Mouse (Mus musculus) stomach, embryonic 15.5 days (tissue): Measurements from ENCODE around the gene Gm9918. TPM values are rescaled to one million over a fixed set of nuclear protein-coding genes. Genes with fewer than 3 reads are reported as not detected.

Experiments
- ATAC-seq: fragments of 200-750 bp; cut with Nextera tagmentation; 2 replicates; pipeline ENCODE4 v1.8.0; 2017; ENCODE audit warnings: low read depth, moderate number of reproducible peaks, moderate TSS enrichment; ENCODE audit not compliant: insufficient read depth, low FRiP score
- H3K27ac ChIP-seq: fragments of 300-500 bp; sonication (generic); 2 replicates; pipeline ENCODE4 v1.5.1; 2015; ENCODE audit warnings: mild to moderate bottlenecking, inconsistent platforms
- H3K27me3 ChIP-seq: fragments of 300-500 bp; sonication (generic); replicated peaks from 2 replicates; pipeline ENCODE4 v1.6.1; 2015; ENCODE audit warnings: inconsistent platforms
- H3K36me3 ChIP-seq: fragments of 300-500 bp; sonication (generic); 2 replicates; pipeline ENCODE4 v1.6.1; 2015; ENCODE audit warnings: inconsistent platforms
- H3K4me1 ChIP-seq: fragments of 300-500 bp; sonication (generic); 2 replicates; pipeline ENCODE4 v1.6.1; 2015; ENCODE audit warnings: inconsistent platforms
- H3K4me2 ChIP-seq: fragments of 300-500 bp; sonication (generic); 2 replicates; pipeline ENCODE4 v1.6.1; 2015; ENCODE audit warnings: mild to moderate bottlenecking, inconsistent platforms
- H3K4me3 ChIP-seq: fragments of 300-500 bp; sonication (generic); replicated peaks from 2 replicates; pipeline ENCODE4 v1.5.1; 2015; ENCODE audit warnings: inconsistent platforms
- H3K9ac ChIP-seq: fragments of 300-500 bp; sonication (generic); 2 replicates; pipeline ENCODE4 v1.6.1; 2015; ENCODE audit warnings: inconsistent platforms
- H3K9me3 ChIP-seq: fragments of 300-500 bp; sonication (generic); 2 replicates; pipeline ENCODE4 v1.6.1; 2016; ENCODE audit warnings: inconsistent platforms
- WGBS: fragments of 180-500 bp; shearing (Covaris S2); methylation state at CpG from one replicate; pipeline ENCODE4 v1.1.7; 2015; 5-methylcytosine and 5-hydroxymethylcytosine counted together
- polyA plus RNA-seq: library from polyadenylated mRNA; unstranded; fragments of >200 nt; fragmentation: Nextera tagmentation; extraction: Ambion mirVana; gene quantifications from 2 replicates; pipeline ENCODE4 v1.2.1, GENCODE M21; 2015

Gene Gm9918
- polyA plus RNA-seq, 1 experiment from 2014 or later, result 0.27 TPM

DNA sequence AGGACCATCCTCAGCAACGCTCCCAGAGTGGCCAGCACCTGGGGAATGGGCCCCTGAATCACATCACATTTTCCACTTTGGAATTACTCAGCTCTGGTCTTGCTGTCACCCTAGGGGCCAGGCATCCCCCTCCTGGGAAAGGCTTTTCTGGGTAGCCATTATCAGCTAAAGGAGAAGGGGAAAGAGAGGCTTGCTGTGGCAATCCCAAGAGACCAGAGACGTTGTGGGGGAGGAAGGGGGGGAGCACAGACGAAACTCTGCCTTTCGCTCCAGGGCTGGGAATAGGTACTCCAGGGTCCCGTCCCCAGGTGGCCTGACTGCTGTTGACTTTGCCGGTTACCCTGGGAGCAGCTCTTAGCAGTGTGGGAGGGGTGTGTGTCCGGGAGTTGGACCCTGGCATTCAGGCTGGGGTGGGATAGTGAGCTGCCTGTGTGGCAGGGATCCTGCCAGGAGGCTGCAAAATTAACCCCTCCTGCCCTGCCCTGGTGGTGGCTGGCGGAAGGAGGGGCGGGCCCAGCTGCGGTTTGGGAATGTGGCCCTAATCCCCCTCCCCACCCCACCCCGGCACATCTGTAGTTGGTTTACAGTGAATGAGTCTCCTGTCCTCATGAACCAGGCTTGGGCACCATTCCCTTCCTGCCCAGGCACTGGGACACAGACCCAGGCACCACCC is 11.6 kb upstream of the Gm9918 start:
- Histone ChIP-seq H3K4me1 (peaks cover 31% of the 10 kb centered on the region), H3K9me3 (no peaks in the 10 kb centered on the region), H3K27ac (peak overlapping the region; percentile 86), H3K9ac (peak overlapping the region; percentile 26; the same call in 1 of the 2 replicates), H3K4me3 (0 out of 2 replicates have a peak overlapping the region, but pooled peaks have one; percentile 64), H3K4me2 (peak overlapping the region; percentile 90), H3K27me3 (0 out of 2 replicates have a peak, but pooled peaks cover 3% of the 10 kb centered on the region), H3K36me3 (no peaks in the 10 kb centered on the region)
- 22% methylated on average over 11 of the region's 11 CpGs for WGBS
- ATAC-seq, result no peak

DNA sequence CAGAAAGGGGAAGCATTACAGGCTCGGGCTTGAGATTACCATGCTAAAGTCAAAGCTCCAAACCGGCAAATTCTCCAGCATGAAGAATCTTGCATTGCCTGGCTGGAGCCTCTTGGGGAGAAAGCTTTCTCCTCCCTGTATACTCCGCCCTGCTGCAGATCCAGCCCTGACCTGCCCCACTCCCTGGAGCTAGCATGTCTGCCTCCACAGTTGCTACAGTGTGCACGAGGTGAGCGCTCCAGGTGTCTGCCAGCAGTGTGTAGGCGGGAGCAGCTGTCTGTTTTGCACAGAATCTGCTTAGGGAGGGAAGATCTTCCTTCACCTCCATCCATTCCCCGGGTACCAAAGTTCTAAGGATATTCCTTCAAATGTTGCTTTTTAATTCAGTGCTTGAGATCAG is 7.8 kb upstream of the Gm9918 start:
- no peak overlapping the region for H3K4me2 ChIP-seq
- no peaks in the 10 kb centered on the region for H3K9me3 ChIP-seq
- WGBS, result 39% methylated on average over 7 of the region's 7 CpGs
- H3K27me3 ChIP-seq, result 0 out of 2 replicates have a peak, but pooled peaks cover 3% of the 10 kb centered on the region
- peak overlapping the region; percentile 68 for H3K27ac ChIP-seq
- ATAC-seq, result peak; percentile 66
- H3K9ac ChIP-seq, result no peak overlapping the region
- peaks cover 16% of the 10 kb centered on the region for H3K4me1 ChIP-seq
- no peak overlapping the region for H3K4me3 ChIP-seq
- H3K36me3 ChIP-seq, result no peaks in the 10 kb centered on the region

DNA sequence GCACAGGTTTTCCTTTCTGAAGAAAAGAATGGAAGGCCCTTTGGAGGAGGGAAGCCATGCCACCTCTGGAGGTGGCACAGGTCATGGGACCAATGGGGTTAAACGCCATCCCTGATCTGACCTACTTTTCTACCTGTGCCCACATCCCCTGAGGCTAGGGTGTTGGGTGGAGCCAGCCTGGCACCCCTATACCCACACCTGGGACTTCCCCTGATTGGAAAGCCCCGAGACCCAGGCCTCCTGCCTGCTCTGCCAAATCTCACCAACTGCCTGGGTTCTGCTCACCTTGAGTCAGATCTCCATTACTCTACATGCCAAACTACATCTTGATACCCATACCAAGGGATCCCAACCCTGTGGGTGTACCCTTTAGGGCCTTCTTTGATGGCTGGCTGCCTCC is 7.3 kb upstream of the Gm9918 start:
- H3K9ac ChIP-seq, result no peak overlapping the region
- H3K9me3 ChIP-seq, result no peaks in the 10 kb centered on the region
- ATAC-seq, result no peak

DNA sequence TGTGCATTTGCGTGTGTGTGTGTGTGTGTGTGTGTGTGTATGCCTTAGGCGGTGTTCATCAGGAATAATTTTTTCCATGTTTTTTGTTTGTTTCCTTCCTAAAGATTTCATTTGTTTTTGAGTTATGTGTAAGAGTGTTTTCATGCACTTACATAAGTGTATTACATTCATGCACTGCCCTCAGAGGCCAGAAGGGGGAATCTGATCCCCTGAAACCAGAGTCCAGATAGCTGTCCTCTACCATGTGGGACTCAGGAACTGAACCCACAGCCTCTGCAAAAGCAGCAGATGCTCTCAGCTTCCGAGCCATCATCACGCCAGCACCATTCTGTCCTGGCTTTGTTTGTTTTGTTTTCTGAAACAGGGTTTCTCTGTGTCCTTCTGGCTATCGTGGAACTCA is 4.8 kb upstream of the Gm9918 start:
- Histone ChIP-seq H3K9me3 (no peaks in the 10 kb centered on the region), H3K27me3 (no peaks in the 10 kb centered on the region), H3K36me3 (no peaks in the 10 kb centered on the region), H3K9ac (no peak overlapping the region), H3K4me3 (no peak overlapping the region), H3K4me1 (peaks cover 4% of the 10 kb centered on the region; the same call in 1 of the 2 replicates), H3K4me2 (no peak overlapping the region), H3K27ac (no peak overlapping the region)
- ATAC-seq, result no peak
- 86% methylated on average over 5 of the region's 5 CpGs for WGBS

More for the DNA sequence above, 7.3 kb upstream of the Gm9918 start:
- peak overlapping the region; percentile 68 for H3K27ac ChIP-seq
- H3K4me3 ChIP-seq, result no peak overlapping the region
- H3K4me1 ChIP-seq, result peaks cover 12% of the 10 kb centered on the region
- H3K4me2 ChIP-seq, result no peak overlapping the region
- no peaks in the 10 kb centered on the region for H3K36me3 ChIP-seq
- WGBS, result 84% methylated on average over 2 of the region's 2 CpGs
- 0 out of 2 replicates have a peak, but pooled peaks cover 3% of the 10 kb centered on the region for H3K27me3 ChIP-seq

DNA sequence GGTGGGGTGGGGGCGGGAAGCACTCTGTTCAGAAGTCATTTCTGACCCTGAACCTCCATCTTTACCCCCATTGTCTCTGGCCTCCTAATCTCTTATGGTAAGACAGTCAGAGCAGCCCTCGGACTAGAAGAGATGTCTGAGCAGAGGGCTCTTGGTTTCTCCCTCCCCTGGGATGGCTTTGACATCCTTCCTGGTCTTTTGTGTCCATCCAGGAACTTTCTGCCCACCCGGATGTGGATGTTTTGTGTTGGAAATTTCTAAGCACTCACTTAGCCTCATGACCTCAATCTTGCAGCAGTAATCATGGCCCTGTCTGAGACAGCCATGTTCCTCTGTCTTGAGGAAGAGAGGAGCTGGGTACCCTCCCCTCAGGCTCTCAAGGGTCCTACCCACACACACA is 1.1 kb downstream of the Gm9918 start:
- Histone ChIP-seq H3K4me3 (no peak overlapping the region), H3K36me3 (no peaks in the 10 kb centered on the region), H3K27ac (no peak overlapping the region), H3K4me1 (peaks cover 8% of the 10 kb centered on the region; the same call in 1 of the 2 replicates), H3K27me3 (no peaks in the 10 kb centered on the region), H3K9me3 (no peaks in the 10 kb centered on the region), H3K9ac (no peak overlapping the region), H3K4me2 (peak overlapping the region; percentile 47; the same call in 1 of the 2 replicates)
- 39% methylated on average over 3 of the region's 3 CpGs for whole genome bisulfite sequencing
- no peak for ATAC-seq

DNA sequence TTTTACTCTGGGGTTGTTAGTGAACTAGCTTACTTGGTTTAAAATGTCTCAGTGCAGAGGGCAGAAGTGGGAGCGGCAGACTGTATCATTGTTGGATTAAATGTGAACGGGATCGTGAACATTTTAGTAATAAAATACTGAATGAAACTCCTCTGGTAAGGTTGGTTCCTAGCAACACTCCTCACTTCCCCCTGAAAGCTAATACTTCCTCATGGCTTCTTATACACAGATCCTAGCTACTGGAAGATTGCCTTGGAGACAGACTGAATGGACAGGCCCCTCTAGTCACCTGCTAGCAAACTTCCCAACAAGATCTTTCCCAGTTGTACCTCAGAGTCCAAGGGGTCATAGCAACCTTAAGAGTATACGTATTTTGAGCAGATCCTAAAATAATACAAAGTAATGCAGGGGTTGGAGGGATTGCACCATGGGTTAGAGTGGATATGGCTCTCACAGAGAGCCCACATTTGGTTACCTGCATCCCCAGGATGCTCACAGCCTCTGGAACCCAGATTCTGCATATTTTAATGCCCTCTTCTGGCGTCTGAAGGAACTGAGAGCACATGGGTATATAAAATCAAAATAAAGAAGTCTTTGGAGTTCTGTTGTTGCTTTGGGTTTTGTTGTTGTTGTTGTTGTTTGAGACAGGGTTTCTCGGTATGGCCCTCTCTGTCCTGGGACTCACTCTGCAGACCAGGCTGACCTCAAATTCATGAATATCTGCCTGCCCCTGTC is 3.8 kb downstream of the Gm9918 start:
- H3K27ac ChIP-seq, result no peak overlapping the region
- 75% methylated on average over 6 of the region's 6 CpGs for WGBS
- no peak for ATAC-seq
- H3K36me3 ChIP-seq, result no peaks in the 10 kb centered on the region
- no peaks in the 10 kb centered on the region for H3K27me3 ChIP-seq
- H3K9ac ChIP-seq, result no peak overlapping the region
- no peak overlapping the region for H3K4me2 ChIP-seq
- no peaks in the 10 kb centered on the region for H3K9me3 ChIP-seq
- H3K4me1 ChIP-seq, result peaks cover 8% of the 10 kb centered on the region; the same call in 1 of the 2 replicates
- H3K4me3 ChIP-seq, result no peak overlapping the region

DNA sequence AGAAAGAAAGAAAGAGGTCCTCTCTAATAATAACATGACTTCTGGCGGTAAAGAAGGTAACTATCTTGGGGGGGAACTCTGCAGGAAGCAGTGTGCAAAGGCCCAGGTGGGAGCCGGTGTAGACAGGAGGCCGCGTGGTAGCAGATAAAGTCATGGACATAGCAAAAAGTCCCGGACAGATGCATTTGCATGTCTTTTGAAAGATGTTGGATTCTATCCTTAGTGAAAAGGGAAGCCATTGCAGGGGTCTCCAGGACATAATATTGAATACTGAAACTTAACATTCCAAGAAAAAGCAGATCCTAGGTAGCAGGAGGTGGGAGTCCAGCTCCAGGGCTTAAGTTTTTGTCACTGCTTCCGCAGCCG is 8.3 kb downstream of the Gm9918 start:
- Histone ChIP-seq H3K27ac (peak overlapping the region; percentile 94), H3K27me3 (no peaks in the 10 kb centered on the region), H3K4me2 (peak overlapping the region; percentile 88), H3K9ac (peak overlapping the region; percentile 38; the same call in 1 of the 2 replicates), H3K4me1 (peaks cover 14% of the 10 kb centered on the region), H3K4me3 (peak overlapping the region; percentile 94), H3K9me3 (no peaks in the 10 kb centered on the region), H3K36me3 (0 out of 2 replicates have a peak, but pooled peaks cover 11% of the 10 kb centered on the region)
- ATAC-seq, result no peak
- WGBS, result 33% methylated on average over 7 of the region's 7 CpGs

DNA sequence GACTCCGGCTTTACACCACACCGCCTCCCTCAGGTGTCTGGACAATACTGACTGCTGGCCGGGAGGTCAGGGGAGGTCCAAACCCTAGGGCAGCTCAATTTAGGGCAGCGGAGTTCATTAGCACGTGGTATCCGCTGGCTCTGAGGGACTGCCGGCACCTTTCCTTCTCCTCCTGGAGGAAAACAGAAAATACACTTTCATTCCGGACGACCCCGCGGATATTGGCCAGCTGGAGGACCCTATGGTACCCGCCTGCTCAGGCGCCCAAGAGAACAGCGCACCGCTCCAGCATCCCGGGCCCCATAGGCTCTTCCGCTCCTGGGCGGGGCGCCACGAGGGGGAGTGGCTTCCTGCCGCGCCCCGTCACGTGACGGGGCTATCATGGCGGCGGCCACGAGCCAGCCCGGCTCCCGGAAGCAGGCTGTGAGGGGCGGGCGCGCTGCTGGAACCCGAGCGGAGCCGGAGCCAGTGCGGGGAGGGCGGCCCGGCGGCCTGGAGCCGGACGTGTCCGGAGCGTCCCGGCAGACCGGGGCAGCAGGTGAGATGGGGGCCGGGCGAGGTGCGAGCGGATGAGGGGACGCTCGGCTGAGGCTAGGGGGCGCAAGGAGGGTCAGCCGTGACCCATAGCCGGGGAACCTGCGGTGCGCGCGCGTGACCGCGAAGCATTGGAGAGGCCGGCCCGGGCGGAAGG is 8.9 kb downstream of the Gm9918 start, which contains the start of gene Mfsd5:
Gene Mfsd5 (plus strand): TSS at position 363 of the 691 bp plus-strand sequence.
- Histone ChIP-seq H3K27ac (peak within 1 kb of the TSS; percentile 94), H3K4me1 (peaks cover 14% of the 10 kb centered on the region), H3K4me2 (peak within 1 kb of the TSS; percentile 88), H3K4me3 (peak within 1 kb of the TSS; percentile 94), H3K27me3 (no peaks in the 10 kb centered on the region), H3K36me3 (0 out of 2 replicates have a peak, but pooled peaks cover 11% of the 10 kb centered on the region), H3K9me3 (no peaks in the 10 kb centered on the region), H3K9ac (peak within 1 kb of the TSS; percentile 80)
- peak; percentile 96 for ATAC-seq
- under 1% methylated on average over 65 of the region's 65 CpGs for WGBS

DNA sequence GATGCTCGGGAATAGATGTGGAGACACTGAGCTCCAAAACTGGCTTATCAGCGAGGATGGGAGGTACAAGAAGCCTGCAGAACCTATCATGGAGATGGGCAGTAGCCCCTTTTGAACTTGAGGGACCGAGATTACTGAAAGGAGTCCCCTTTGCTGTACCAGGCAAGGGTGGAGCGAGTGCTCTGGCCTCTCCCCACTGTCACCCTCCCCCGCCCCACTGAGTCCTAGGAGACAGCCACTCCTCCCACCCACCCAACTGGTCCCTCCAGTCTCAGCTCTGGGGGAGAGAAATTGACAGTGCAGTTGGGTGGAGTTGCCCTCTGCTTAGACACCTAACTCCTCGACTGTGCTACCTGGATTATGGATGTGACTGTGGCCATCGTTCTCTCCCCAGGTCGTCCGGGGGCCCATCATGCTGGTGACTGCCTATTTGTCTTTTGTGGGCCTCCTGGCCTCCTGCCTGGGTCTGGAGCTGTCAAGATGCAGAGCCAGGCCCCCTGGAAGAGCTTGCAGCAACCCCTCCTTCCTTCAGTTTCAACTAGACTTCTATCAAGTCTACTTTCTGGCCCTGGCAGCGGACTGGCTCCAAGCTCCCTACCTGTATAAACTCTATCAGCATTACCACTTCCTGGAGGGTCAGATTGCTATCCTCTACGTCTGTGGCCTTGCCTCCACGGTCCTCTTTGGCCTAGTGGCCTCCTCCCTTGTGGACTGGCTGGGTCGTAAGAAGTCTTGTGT is 9.6 kb downstream of the Gm9918 start:
- Histone ChIP-seq H3K9me3 (no peaks in the 10 kb centered on the region), H3K36me3 (0 out of 2 replicates have a peak, but pooled peaks cover 11% of the 10 kb centered on the region), H3K9ac (peak overlapping the region; percentile 80), H3K4me1 (peaks cover 14% of the 10 kb centered on the region), H3K4me2 (peak overlapping the region; percentile 88), H3K27ac (peak overlapping the region; percentile 94), H3K4me3 (peak overlapping the region; percentile 94), H3K27me3 (no peaks in the 10 kb centered on the region)
- WGBS, result 21% methylated on average over 13 of the region's 13 CpGs
- ATAC-seq, result peak; percentile 19; the same call in 1 of the 2 replicates

DNA sequence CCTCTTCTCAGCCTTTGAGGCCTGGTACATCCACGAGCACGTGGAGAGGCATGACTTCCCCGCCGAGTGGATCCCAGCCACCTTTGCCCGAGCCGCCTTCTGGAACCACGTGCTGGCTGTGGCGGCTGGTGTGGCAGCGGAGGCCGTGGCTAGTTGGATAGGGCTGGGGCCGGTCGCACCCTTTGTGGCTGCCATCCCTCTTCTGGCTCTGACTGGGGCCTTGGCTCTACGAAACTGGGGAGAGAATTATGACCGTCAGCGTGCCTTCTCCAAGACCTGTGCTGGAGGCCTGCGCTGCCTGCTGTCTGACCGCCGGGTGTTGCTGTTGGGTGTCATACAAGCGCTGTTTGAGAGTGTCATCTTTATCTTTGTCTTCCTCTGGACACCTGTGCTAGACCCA is 10.3 kb downstream of the Gm9918 start:
- no peak for ATAC-seq
- H3K27ac ChIP-seq, result no peak overlapping the region
- no peaks in the 10 kb centered on the region for H3K27me3 ChIP-seq
- H3K4me3 ChIP-seq, result peak overlapping the region; percentile 94; the same call in 1 of the 2 replicates
- H3K4me1 ChIP-seq, result peaks cover 14% of the 10 kb centered on the region
- H3K9ac ChIP-seq, result 0 out of 2 replicates have a peak overlapping the region, but pooled peaks have one; percentile 80
- WGBS, result 94% methylated on average over 19 of the region's 19 CpGs
- H3K36me3 ChIP-seq, result 0 out of 2 replicates have a peak, but pooled peaks cover 11% of the 10 kb centered on the region
- H3K4me2 ChIP-seq, result peak overlapping the region; percentile 88
- H3K9me3 ChIP-seq, result no peaks in the 10 kb centered on the region
